Mouse (Mus musculus): ENCODE measurements around the gene Tbx4. TPM values are rescaled to one million over a fixed set of nuclear protein-coding genes. Genes with fewer than 3 reads are reported as not detected.
A peak's percentile ranks its signal among the peaks of the same experiment; 100 is the strongest.

Gene Tbx4
- polyA plus RNA-seq, 1 experiment from 2014 or later = 0.25 TPM

GRCm38 (mm10) chr11:85918388-85918940, 32.2 kb downstream of the Tbx4 start:
- 32% methylated on average over 10 of the region's 10 CpGs for WGBS
- Histone ChIP-seq H3K4me2 (0 out of 2 replicates have a peak overlapping the region, but pooled peaks have one; percentile 11), H3K9ac (0 out of 2 replicates have a peak overlapping the region, but pooled peaks have one; percentile 14), H3K36me3 (no peaks in the 10 kb centered on the region), H3K27ac (replicated peaks) (peak overlapping the region; percentile 70), H3K4me1 (replicated peaks) (peaks cover 31% of the 10 kb centered on the region), H3K4me3 (no peak overlapping the region), H3K27me3 (peaks cover 38% of the 10 kb centered on the region), H3K9me3 (no peaks in the 10 kb centered on the region)
- ATAC-seq (ENCODE audit: low read depth) = no peak

- ATAC-seq (ENCODE audit: low read depth) = 0 out of 2 replicates have a peak, but pooled peaks have one; percentile 56
- 4% methylated on average over 19 of the region's 19 CpGs for WGBS
- Histone ChIP-seq H3K27me3 (peaks cover 71% of the 10 kb centered on the region), H3K9me3 (no peaks in the 10 kb centered on the region), H3K4me2 (peak overlapping the region; percentile 46), H3K36me3 (no peaks in the 10 kb centered on the region), H3K9ac (no peak overlapping the region), H3K27ac (replicated peaks) (no peak overlapping the region), H3K4me1 (replicated peaks) (peaks cover 21% of the 10 kb centered on the region), H3K4me3 (peak overlapping the region; percentile 12; the same call in 1 of the 2 replicates)
Measured at GRCm38 (mm10) chr11:85925294-85925743, 39.1 kb downstream of the Tbx4 start.

- Histone ChIP-seq H3K4me2 (peak overlapping the region; percentile 38), H3K27me3 (peaks cover 71% of the 10 kb centered on the region), H3K36me3 (no peaks in the 10 kb centered on the region), H3K4me3 (peak overlapping the region; percentile 6; the same call in 1 of the 2 replicates), H3K4me1 (replicated peaks) (peaks cover 21% of the 10 kb centered on the region), H3K27ac (replicated peaks) (no peak overlapping the region), H3K9me3 (no peaks in the 10 kb centered on the region), H3K9ac (no peak overlapping the region; the same call in 1 of the 2 replicates)
- no peak for ATAC-seq (ENCODE audit: low read depth)
- WGBS = 4% methylated on average over 16 of the region's 16 CpGs
Measured at GRCm38 (mm10) chr11:85926287-85926764, 40.1 kb downstream of the Tbx4 start.

- peaks cover 21% of the 10 kb centered on the region for H3K4me1 ChIP-seq (replicated peaks)
- H3K4me3 ChIP-seq = no peak overlapping the region
- H3K9ac ChIP-seq = no peak overlapping the region
- peaks cover 53% of the 10 kb centered on the region for H3K27me3 ChIP-seq
- WGBS = 76% methylated on average over 4 of the region's 4 CpGs
- H3K4me2 ChIP-seq = no peak overlapping the region
- ATAC-seq (ENCODE audit: low read depth) = no peak
- H3K36me3 ChIP-seq = no peaks in the 10 kb centered on the region
- no peak overlapping the region for H3K27ac ChIP-seq (replicated peaks)
- no peaks in the 10 kb centered on the region for H3K9me3 ChIP-seq
Measured at GRCm38 (mm10) chr11:85928106-85928505, 41.9 kb downstream of the Tbx4 start.

- peaks cover 21% of the 10 kb centered on the region for H3K4me1 ChIP-seq (replicated peaks)
- H3K27me3 ChIP-seq = peaks cover 38% of the 10 kb centered on the region
- whole genome bisulfite sequencing = 92% methylated on average over 6 of the region's 6 CpGs
- no peak overlapping the region for H3K4me2 ChIP-seq
- no peak overlapping the region for H3K27ac ChIP-seq (replicated peaks)
- H3K9ac ChIP-seq = no peak overlapping the region
- no peaks in the 10 kb centered on the region for H3K36me3 ChIP-seq
- no peak for ATAC-seq (ENCODE audit: low read depth)
- no peak overlapping the region for H3K4me3 ChIP-seq
- no peaks in the 10 kb centered on the region for H3K9me3 ChIP-seq
Measured at GRCm38 (mm10) chr11:85929651-85930050, 43.4 kb downstream of the Tbx4 start.

- WGBS = 28% methylated on average over 7 of the region's 7 CpGs
- no peaks in the 10 kb centered on the region for H3K9me3 ChIP-seq
- H3K36me3 ChIP-seq = no peaks in the 10 kb centered on the region
- H3K4me3 ChIP-seq = no peak overlapping the region
- no peaks in the 10 kb centered on the region for H3K27me3 ChIP-seq
- no peak overlapping the region for H3K4me2 ChIP-seq
- no peak overlapping the region for H3K9ac ChIP-seq
- 0 out of 2 replicates have a peak overlapping the region, but pooled peaks have one; percentile 11 for H3K27ac ChIP-seq (replicated peaks)
- H3K4me1 ChIP-seq (replicated peaks) = peaks cover 12% of the 10 kb centered on the region
- no peak for ATAC-seq (ENCODE audit: low read depth)
Measured at GRCm38 (mm10) chr11:85941785-85942570, 55.8 kb downstream of the Tbx4 start.

- Histone ChIP-seq H3K36me3 (no peaks in the 10 kb centered on the region), H3K9ac (no peak overlapping the region), H3K4me2 (no peak overlapping the region), H3K4me3 (no peak overlapping the region), H3K27ac (replicated peaks) (no peak overlapping the region), H3K9me3 (no peaks in the 10 kb centered on the region), H3K27me3 (no peaks in the 10 kb centered on the region), H3K4me1 (replicated peaks) (no peaks in the 10 kb centered on the region)
- WGBS = 86% methylated on average over 10 of the region's 10 CpGs
- no peak for ATAC-seq (ENCODE audit: low read depth)
Measured at GRCm38 (mm10) chr11:85948765-85949164, 62.5 kb downstream of the Tbx4 start.

GRCm38 (mm10) chr11:85949749-85950148, 63.5 kb downstream of the Tbx4 start:
- Histone ChIP-seq H3K36me3 (no peaks in the 10 kb centered on the region), H3K4me1 (replicated peaks) (no peaks in the 10 kb centered on the region), H3K4me2 (no peak overlapping the region), H3K4me3 (no peak overlapping the region), H3K9ac (no peak overlapping the region), H3K27ac (replicated peaks) (no peak overlapping the region), H3K9me3 (no peaks in the 10 kb centered on the region), H3K27me3 (no peaks in the 10 kb centered on the region)
- 83% methylated on average over 2 of the region's 2 CpGs for WGBS
- no peak for ATAC-seq (ENCODE audit: low read depth)

- Histone ChIP-seq H3K9me3 (no peaks in the 10 kb centered on the region), H3K27ac (replicated peaks) (no peak overlapping the region), H3K27me3 (no peaks in the 10 kb centered on the region), H3K4me1 (replicated peaks) (no peaks in the 10 kb centered on the region), H3K36me3 (no peaks in the 10 kb centered on the region), H3K9ac (no peak overlapping the region), H3K4me2 (no peak overlapping the region), H3K4me3 (no peak overlapping the region)
- ATAC-seq (ENCODE audit: low read depth) = no peak
- 89% methylated on average over 4 of the region's 4 CpGs for WGBS
Measured at GRCm38 (mm10) chr11:85952538-85952937, 66.3 kb downstream of the Tbx4 start.

GRCm38 (mm10) chr11:85955611-85956010, 69.4 kb downstream of the Tbx4 start:
- H3K27ac ChIP-seq (replicated peaks) = no peak overlapping the region
- H3K36me3 ChIP-seq = no peaks in the 10 kb centered on the region
- no peaks in the 10 kb centered on the region for H3K4me1 ChIP-seq (replicated peaks)
- H3K9me3 ChIP-seq = no peaks in the 10 kb centered on the region
- H3K4me3 ChIP-seq = no peak overlapping the region
- no peak for ATAC-seq (ENCODE audit: low read depth)
- 78% methylated on average over 12 of the region's 12 CpGs for WGBS
- H3K4me2 ChIP-seq = no peak overlapping the region
- H3K27me3 ChIP-seq = no peaks in the 10 kb centered on the region
- H3K9ac ChIP-seq = no peak overlapping the region

- no peaks in the 10 kb centered on the region for H3K9me3 ChIP-seq
- WGBS = 85% methylated on average over 10 of the region's 10 CpGs
- H3K4me2 ChIP-seq = no peak overlapping the region
- H3K27me3 ChIP-seq = no peaks in the 10 kb centered on the region
- H3K4me1 ChIP-seq (replicated peaks) = no peaks in the 10 kb centered on the region; the same call in 1 of the 2 replicates
- no peak for ATAC-seq (ENCODE audit: low read depth)
- H3K36me3 ChIP-seq = no peaks in the 10 kb centered on the region
- no peak overlapping the region for H3K27ac ChIP-seq (replicated peaks)
- no peak overlapping the region for H3K9ac ChIP-seq
- no peak overlapping the region for H3K4me3 ChIP-seq
Measured at GRCm38 (mm10) chr11:85956422-85956821, 70.2 kb downstream of the Tbx4 start.
